11 mouse cellular contexts compared by ENCODE assay signal in genomic region chr5:75169837-75170236, GRCm38 (mm10).
"Had no signal": no experiment of that assay in that cellular context is flagged by ENCODE, and none has a peak within 500 bp of the region (broad histone marks: within the 10 kb centered on the region; RNA-seq: fewer than 3 reads in every experiment).

No protein-coding gene starts in this region.

- DNase-seq: right cerebral cortex, adult 18-20 months; right cerebral cortex, postnatal 14 days; right cerebral cortex, postnatal 25 days; right cerebral cortex, postnatal 4 days; spleen, adult 18-20 months; thymus, adult 18-20 months; thymus, adult 2 months; thymus, postnatal 14 days; thymus, postnatal 25 days; thymus, postnatal 36 days; thymus, postnatal 4 days had no signal
